Mouse (Mus musculus) left cerebral cortex, postnatal 14 days (tissue): ENCODE results near the gene Rbm19. TPM values are rescaled to one million over a fixed set of nuclear protein-coding genes. Genes with fewer than 3 reads are reported as not detected.

ENCODE experiments used
- DNase-seq, 2 experiments: peaks; one replicate each; pipeline ENCODE4 v3.0.0; 2021 to 2022; ENCODE audit warnings: low spot score in 2 of 2, mixed read lengths in 1 of 2
- intact Hi-C: fragments of 180-260 bp; cut with DNase I; formaldehyde crosslinking; loops from one replicate; pipeline ENCODE4 v1.15.1; 2025
- total RNA-seq, 2 experiments: library from RNA; stranded (reverse); gene quantifications; 2 replicates each; pipeline ENCODE4 v1.2.3; 2021

The Rbm19 gene
- total RNA-seq, 2 experiments from 2014 or later = 21.4 TPM

GRCm38 (mm10) chr5:120240071-120240470, 123.8 kb downstream of the Rbm19 start:
- no peak for DNase-seq
- intact Hi-C loops = no loop called here

GRCm38 (mm10) chr5:120245336-120245735, 129.1 kb downstream of the Rbm19 start:
- intact Hi-C loops = no loop called here
- no peak for DNase-seq
